Mouse (Mus musculus): Measurements from ENCODE around the gene Lamtor4.

Gene Lamtor4

GRCm38 (mm10) chr5:138294158-138294557, 38.9 kb downstream of the Lamtor4 start:
- no peak for DNase-seq (ENCODE audit: low spot score in 2 of 2)

DNA sequence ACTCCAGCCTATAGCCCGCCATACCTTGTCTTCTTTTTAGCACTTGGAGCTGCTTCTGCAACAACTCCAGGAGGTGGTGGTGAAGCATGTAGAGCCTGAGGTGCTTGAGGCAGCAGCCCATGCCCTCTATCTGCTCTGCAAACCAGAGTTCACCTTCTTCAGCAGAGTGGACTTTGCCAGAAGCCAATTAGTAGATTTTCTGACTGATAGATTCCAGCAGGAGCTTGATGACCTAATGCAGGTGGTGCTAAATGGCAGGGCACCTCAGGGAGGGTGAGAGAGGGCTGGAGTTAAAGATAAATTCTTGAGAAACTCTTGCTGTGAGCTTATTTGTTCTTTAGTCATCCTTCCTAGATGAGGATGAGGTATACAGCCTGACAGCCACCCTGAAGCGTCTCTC, 44.3 kb downstream of the Lamtor4 start:
- DNase-seq (ENCODE audit: low spot score in 2 of 2): no peak

Measured in right cerebral cortex, postnatal 36 days (tissue).